Mouse (Mus musculus) neural tube, embryonic 15.5 days (tissue): ENCODE measurements at regions not wholly inside any gene's neighbourhood (a gene's known extent, or its start where the extent isn't known, plus 50 kb on each side); places are given as distances from the start of the nearest gene placed in this dataset.
"Not testable (repeated sequence)": the region's sequence is repeated elsewhere in the genome, so short reads cannot be mapped to it uniquely, and the experiment has no call there.

Experiments
- ATAC-seq: fragments of 200-750 bp; cut with Nextera tagmentation; 2 replicates; pipeline ENCODE4 v1.8.0; 2017; ENCODE audit warnings: mild to moderate bottlenecking, moderate TSS enrichment, moderate library complexity; ENCODE audit not compliant: low FRiP score
- H3K27ac ChIP-seq: fragments of 300-500 bp; sonication (generic); replicated peaks from 2 replicates; pipeline ENCODE4 v1.5.1; 2015; ENCODE audit warnings: mild to moderate bottlenecking, inconsistent platforms
- H3K27me3 ChIP-seq: fragments of 300-500 bp; sonication (generic); replicated peaks from 2 replicates; pipeline ENCODE4 v1.6.1; 2015; ENCODE audit warnings: inconsistent platforms
- H3K36me3 ChIP-seq: fragments of 300-500 bp; sonication (generic); 2 replicates; pipeline ENCODE4 v1.6.1; 2015; ENCODE audit warnings: inconsistent platforms
- H3K4me1 ChIP-seq: fragments of 300-500 bp; sonication (generic); 2 replicates; pipeline ENCODE4 v1.6.1; 2015; ENCODE audit warnings: inconsistent platforms
- H3K4me2 ChIP-seq: fragments of 300-500 bp; sonication (generic); 2 replicates; pipeline ENCODE4 v1.6.1; 2015; ENCODE audit warnings: inconsistent platforms, mild to moderate bottlenecking, moderate library complexity
- H3K4me3 ChIP-seq: fragments of 300-500 bp; sonication (generic); replicated peaks from 2 replicates; pipeline ENCODE4 v1.5.1; 2015; ENCODE audit warnings: mild to moderate bottlenecking, inconsistent platforms
- H3K9ac ChIP-seq: fragments of 300-500 bp; sonication (generic); replicated peaks from 2 replicates; pipeline ENCODE4 v1.6.1; 2015; ENCODE audit warnings: mild to moderate bottlenecking, inconsistent platforms
- H3K9me3 ChIP-seq: fragments of 300-500 bp; sonication (generic); replicated peaks from 2 replicates; pipeline ENCODE4 v1.6.1; 2016; ENCODE audit warnings: inconsistent platforms
- WGBS: fragments of 180-500 bp; shearing (Covaris S2); methylation state at CpG from one replicate; pipeline ENCODE4 v1.1.7; 2015; ENCODE audit warnings: mixed read lengths; 5-methylcytosine and 5-hydroxymethylcytosine counted together

GRCm38 (mm10) chr16:73613017-73613416 is 798.6 kb downstream of the Robo2 start:
- no peak for ATAC-seq
- no peak overlapping the region for H3K4me3 ChIP-seq
- no peak overlapping the region for H3K27ac ChIP-seq
- H3K4me1 ChIP-seq: no peaks in the 10 kb centered on the region
- 87% methylated on average over 9 of the region's 9 CpGs for WGBS
- H3K36me3 ChIP-seq: no peaks in the 10 kb centered on the region
- H3K4me2 ChIP-seq: no peak overlapping the region
- H3K9ac ChIP-seq: no peak overlapping the region
- no peaks in the 10 kb centered on the region for H3K9me3 ChIP-seq
- no peaks in the 10 kb centered on the region for H3K27me3 ChIP-seq

GRCm38 (mm10) chr16:73591421-73591820 is 820.2 kb downstream of the Robo2 start:
- WGBS: 47% methylated on average over 2 of the region's 2 CpGs
- no peak overlapping the region for H3K4me2 ChIP-seq
- H3K27ac ChIP-seq: no peak overlapping the region
- no peak overlapping the region for H3K4me3 ChIP-seq
- no peaks in the 10 kb centered on the region for H3K27me3 ChIP-seq
- no peaks in the 10 kb centered on the region for H3K4me1 ChIP-seq
- H3K9me3 ChIP-seq: no peaks in the 10 kb centered on the region
- H3K9ac ChIP-seq: no peak overlapping the region
- no peaks in the 10 kb centered on the region for H3K36me3 ChIP-seq
- no peak for ATAC-seq

GRCm38 (mm10) chr16:73561216-73561615 is 850.4 kb downstream of the Robo2 start:
- no peaks in the 10 kb centered on the region for H3K4me1 ChIP-seq
- no peak overlapping the region for H3K4me2 ChIP-seq
- H3K36me3 ChIP-seq: no peaks in the 10 kb centered on the region
- no peaks in the 10 kb centered on the region for H3K27me3 ChIP-seq
- 77% methylated on average over 7 of the region's 7 CpGs for WGBS
- H3K4me3 ChIP-seq: no peak overlapping the region
- no peak overlapping the region for H3K9ac ChIP-seq
- ATAC-seq: no peak
- H3K9me3 ChIP-seq: no peaks in the 10 kb centered on the region
- H3K27ac ChIP-seq: no peak overlapping the region

GRCm38 (mm10) chr16:73556940-73557339 is 854.7 kb downstream of the Robo2 start:
- Histone ChIP-seq H3K27ac (no peak overlapping the region), H3K4me1 (no peaks in the 10 kb centered on the region), H3K9me3 (no peaks in the 10 kb centered on the region), H3K27me3 (no peaks in the 10 kb centered on the region), H3K36me3 (no peaks in the 10 kb centered on the region), H3K9ac (no peak overlapping the region), H3K4me3 (no peak overlapping the region), H3K4me2 (no peak overlapping the region)
- no peak for ATAC-seq
- 91% methylated on average over 4 of the region's 4 CpGs for WGBS

GRCm38 (mm10) chr16:73543651-73544050 is 868.0 kb downstream of the Robo2 start:
- ATAC-seq: no peak
- H3K4me1 ChIP-seq: no peaks in the 10 kb centered on the region
- no peak overlapping the region for H3K9ac ChIP-seq
- no peaks in the 10 kb centered on the region for H3K9me3 ChIP-seq
- WGBS: 82% methylated on average over 3 of the region's 3 CpGs
- no peak overlapping the region for H3K4me3 ChIP-seq
- no peaks in the 10 kb centered on the region for H3K27me3 ChIP-seq
- no peak overlapping the region for H3K4me2 ChIP-seq
- no peaks in the 10 kb centered on the region for H3K36me3 ChIP-seq
- no peak overlapping the region for H3K27ac ChIP-seq

- no peaks in the 10 kb centered on the region for H3K4me1 ChIP-seq
- H3K27ac ChIP-seq: no peak overlapping the region
- H3K36me3 ChIP-seq: no peaks in the 10 kb centered on the region
- no peaks in the 10 kb centered on the region for H3K27me3 ChIP-seq
- WGBS: 83% methylated on average over 7 of the region's 7 CpGs
- H3K9ac ChIP-seq: no peak overlapping the region
- H3K4me3 ChIP-seq: no peak overlapping the region
- no peak for ATAC-seq
- H3K9me3 ChIP-seq: no peaks in the 10 kb centered on the region
- H3K4me2 ChIP-seq: no peak overlapping the region
These were observed 873.6 kb downstream of the Robo2 start for GRCm38 (mm10) chr16:73538040-73538439.

GRCm38 (mm10) chr16:73537541-73537940 is 874.1 kb downstream of the Robo2 start:
- H3K36me3 ChIP-seq: no peaks in the 10 kb centered on the region
- H3K4me2 ChIP-seq: no peak overlapping the region
- H3K27ac ChIP-seq: no peak overlapping the region
- 87% methylated on average over 7 of the region's 7 CpGs for WGBS
- H3K9me3 ChIP-seq: no peaks in the 10 kb centered on the region
- no peaks in the 10 kb centered on the region for H3K27me3 ChIP-seq
- no peak for ATAC-seq
- no peak overlapping the region for H3K9ac ChIP-seq
- H3K4me3 ChIP-seq: no peak overlapping the region
- no peaks in the 10 kb centered on the region for H3K4me1 ChIP-seq

GRCm38 (mm10) chr16:73530191-73530590 is 881.4 kb downstream of the Robo2 start:
- Histone ChIP-seq H3K9me3 (no peaks in the 10 kb centered on the region), H3K4me1 (peaks cover 5% of the 10 kb centered on the region; the same call in 1 of the 2 replicates), H3K4me2 (peak overlapping the region; percentile 52), H3K36me3 (no peaks in the 10 kb centered on the region), H3K4me3 (peak overlapping the region; percentile 28), H3K27me3 (no peaks in the 10 kb centered on the region), H3K27ac (no peak overlapping the region), H3K9ac (peak overlapping the region; percentile 38; the same call in 1 of the 2 replicates)
- WGBS: 10% methylated on average over 10 of the region's 10 CpGs
- ATAC-seq: peak; percentile 75; the same call in 1 of the 2 replicates

- not testable (repeated sequence) for H3K4me3 ChIP-seq, H3K4me1 ChIP-seq, H3K27me3 ChIP-seq, H3K4me2 ChIP-seq, H3K36me3 ChIP-seq, H3K9me3 ChIP-seq, H3K9ac ChIP-seq, ATAC-seq, H3K27ac ChIP-seq
- WGBS: 84% methylated on average over 3 of the region's 3 CpGs
These were observed 888.7 kb downstream of the Robo2 start for GRCm38 (mm10) chr16:73522931-73523330.

- Histone ChIP-seq H3K4me3 (no peak overlapping the region), H3K4me2 (no peak overlapping the region), H3K9ac (no peak overlapping the region), H3K27ac (no peak overlapping the region), H3K27me3 (no peaks in the 10 kb centered on the region; the same call in 1 of the 2 replicates), H3K36me3 (no peaks in the 10 kb centered on the region), H3K4me1 (no peaks in the 10 kb centered on the region), H3K9me3 (no peaks in the 10 kb centered on the region)
- no peak for ATAC-seq
These were observed 906.9 kb downstream of the Robo2 start for GRCm38 (mm10) chr16:73504759-73505158.

- no peaks in the 10 kb centered on the region for H3K27me3 ChIP-seq
- 26% methylated on average over 1 of the region's 1 CpGs for WGBS
- no peaks in the 10 kb centered on the region for H3K36me3 ChIP-seq
- H3K4me3 ChIP-seq: no peak overlapping the region
- no peaks in the 10 kb centered on the region for H3K4me1 ChIP-seq
- no peak overlapping the region for H3K4me2 ChIP-seq
- no peak overlapping the region for H3K9ac ChIP-seq
- H3K27ac ChIP-seq: no peak overlapping the region
- ATAC-seq: no peak
- no peaks in the 10 kb centered on the region for H3K9me3 ChIP-seq
These were observed 912.9 kb downstream of the Robo2 start for GRCm38 (mm10) chr16:73498636-73499208.

- 88% methylated on average over 2 of the region's 2 CpGs for WGBS
These were observed 928.3 kb downstream of the Robo2 start for GRCm38 (mm10) chr16:73483214-73483856.

More at GRCm38 (mm10) chr16:73483214-73483856, 928.3 kb downstream of the Robo2 start:
- Histone ChIP-seq H3K4me1 (no peaks in the 10 kb centered on the region), H3K9me3 (no peaks in the 10 kb centered on the region), H3K9ac (no peak overlapping the region), H3K27me3 (no peaks in the 10 kb centered on the region), H3K4me2 (no peak overlapping the region), H3K36me3 (no peaks in the 10 kb centered on the region), H3K4me3 (no peak overlapping the region), H3K27ac (no peak overlapping the region)
- ATAC-seq: no peak
